Mouse (Mus musculus): ENCODE results near the gene Jagn1. TPM values are rescaled to one million over a fixed set of nuclear protein-coding genes. Genes with fewer than 3 reads are reported as not detected.

Jagn1 gene
- total RNA-seq, 2 experiments from 2014 or later = 2.0 to 8.1 TPM

- ATAC-seq (replicated peaks; ENCODE audit: low FRiP score, poor library complexity, severe bottlenecking) = no peak
Observed at GRCm38 (mm10) chr6:113431801-113432200, 10.6 kb upstream of the Jagn1 start.

GRCm38 (mm10) chr6:113433661-113434060 lies 8.7 kb upstream of the Jagn1 start:
- ATAC-seq (replicated peaks; ENCODE audit: low FRiP score, poor library complexity, severe bottlenecking) = no peak

GRCm38 (mm10) chr6:113434691-113435090 lies 7.7 kb upstream of the Jagn1 start:
- ATAC-seq (replicated peaks; ENCODE audit: low FRiP score, poor library complexity, severe bottlenecking) = no peak; the same call in 1 of the 2 replicates

- ATAC-seq (replicated peaks; ENCODE audit: low FRiP score, poor library complexity, severe bottlenecking) = no peak
Observed at GRCm38 (mm10) chr6:113435664-113436205, 6.6 kb upstream of the Jagn1 start, which contains the start of gene Cidec. TSS of gene Cidec (minus strand) at chr6:113435760.

- no peak for ATAC-seq (replicated peaks; ENCODE audit: low FRiP score, poor library complexity, severe bottlenecking)
Observed at GRCm38 (mm10) chr6:113437135-113437534, 5.2 kb upstream of the Jagn1 start.

GRCm38 (mm10) chr6:113438721-113439430 lies 3.5 kb upstream of the Jagn1 start:
- no peak for ATAC-seq (replicated peaks; ENCODE audit: low FRiP score, poor library complexity, severe bottlenecking)

GRCm38 (mm10) chr6:113440686-113441085 lies 1.7 kb upstream of the Jagn1 start:
- no peak for ATAC-seq (replicated peaks; ENCODE audit: low FRiP score, poor library complexity, severe bottlenecking)

- ATAC-seq (replicated peaks; ENCODE audit: low FRiP score, poor library complexity, severe bottlenecking) = peak; percentile 68
Observed at GRCm38 (mm10) chr6:113441147-113441680, 1.2 kb upstream of the Jagn1 start.

- peak; percentile 40 for ATAC-seq (replicated peaks; ENCODE audit: low FRiP score, poor library complexity, severe bottlenecking)
Observed at GRCm38 (mm10) chr6:113442087-113442441, 305 bp upstream of the Jagn1 start.

- ATAC-seq (replicated peaks; ENCODE audit: low FRiP score, poor library complexity, severe bottlenecking) = no peak
Observed at GRCm38 (mm10) chr6:113443091-113443490, 722 bp downstream of the Jagn1 start.

GRCm38 (mm10) chr6:113444207-113444965 lies 2.0 kb downstream of the Jagn1 start:
- ATAC-seq (replicated peaks; ENCODE audit: low FRiP score, poor library complexity, severe bottlenecking) = no peak

- ATAC-seq (replicated peaks; ENCODE audit: low FRiP score, poor library complexity, severe bottlenecking) = no peak
Observed at GRCm38 (mm10) chr6:113447639-113448038, 5.3 kb downstream of the Jagn1 start.

- ATAC-seq (replicated peaks; ENCODE audit: low FRiP score, poor library complexity, severe bottlenecking) = no peak
Observed at GRCm38 (mm10) chr6:113451839-113452238, 9.5 kb downstream of the Jagn1 start.

GRCm38 (mm10) chr6:113455007-113455406 lies 12.6 kb downstream of the Jagn1 start:
- no peak for ATAC-seq (replicated peaks; ENCODE audit: low FRiP score, poor library complexity, severe bottlenecking)

GRCm38 (mm10) chr6:113457952-113458534 lies 15.7 kb downstream of the Jagn1 start, which contains the start of gene Il17re:
TSS of gene Il17re (plus strand) at chr6:113458484.
- no peak for ATAC-seq (replicated peaks; ENCODE audit: low FRiP score, poor library complexity, severe bottlenecking)

GRCm38 (mm10) chr6:113458635-113459034 lies 16.3 kb downstream of the Jagn1 start:
- ATAC-seq (replicated peaks; ENCODE audit: low FRiP score, poor library complexity, severe bottlenecking) = no peak

GRCm38 (mm10) chr6:113464040-113464439 lies 21.7 kb downstream of the Jagn1 start:
- no peak for ATAC-seq (replicated peaks; ENCODE audit: low FRiP score, poor library complexity, severe bottlenecking)

- no peak for ATAC-seq (replicated peaks; ENCODE audit: low FRiP score, poor library complexity, severe bottlenecking)
Observed at GRCm38 (mm10) chr6:113465602-113466001, 23.2 kb downstream of the Jagn1 start.

- ATAC-seq (replicated peaks; ENCODE audit: low FRiP score, poor library complexity, severe bottlenecking) = no peak
Observed at GRCm38 (mm10) chr6:113468512-113468911, 26.1 kb downstream of the Jagn1 start.

- ATAC-seq (replicated peaks; ENCODE audit: low FRiP score, poor library complexity, severe bottlenecking) = peak; percentile 75
Observed at GRCm38 (mm10) chr6:113469021-113469420, 26.7 kb downstream of the Jagn1 start.
